Mouse (Mus musculus) cerebellum, adult 18-20 months (tissue): ENCODE results near the gene Scamp2.

Source experiments
- DNase-seq, 2 experiments: peaks; one replicate each; pipeline ENCODE4 v3.0.0; 2021

The Scamp2 gene

DNA sequence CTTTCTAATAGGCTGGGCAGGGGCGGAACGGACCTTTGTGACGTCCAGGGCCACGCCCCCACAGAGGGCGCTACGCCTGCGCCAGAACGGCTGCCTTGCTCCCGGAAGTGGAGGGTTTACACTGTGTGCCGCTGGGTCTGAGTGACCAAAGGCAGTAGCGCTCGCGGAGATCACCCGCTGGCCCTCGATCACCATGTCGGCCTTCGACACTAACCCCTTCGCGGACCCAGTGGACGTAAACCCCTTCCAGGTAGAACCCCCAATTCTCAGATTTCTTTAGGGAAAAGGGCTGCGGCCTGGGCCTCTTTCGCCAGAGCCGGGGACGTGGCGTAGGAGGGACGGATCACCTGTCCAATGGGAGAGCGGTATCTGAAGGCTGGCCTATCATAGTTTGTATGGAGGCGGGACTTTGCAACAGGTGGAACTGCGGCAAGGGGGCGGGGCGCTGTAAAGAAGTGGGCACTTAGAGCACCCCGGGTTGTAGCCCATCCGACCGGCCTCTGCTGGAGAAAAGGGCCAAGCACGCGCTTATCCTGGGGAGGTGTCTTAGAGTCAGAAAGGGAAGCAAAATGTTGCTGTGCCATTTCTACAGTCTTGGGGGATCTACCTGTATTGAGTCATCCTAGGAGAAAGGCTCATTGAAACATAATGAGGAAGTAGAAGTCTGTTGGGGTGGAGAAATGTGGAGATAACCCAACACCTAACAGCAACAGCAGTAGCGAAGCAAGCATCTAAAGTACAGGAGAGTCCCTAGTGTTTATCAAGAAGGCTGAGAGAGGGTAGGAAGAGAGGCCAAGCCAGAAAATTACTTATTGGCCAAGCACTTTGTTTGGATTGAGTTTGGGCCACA lies at the start of gene Scamp2:
TSS of gene Scamp2 (plus strand) at position 83 of the 850 bp plus-strand sequence.
- DNase-seq, result peak; percentile 95 to 97

DNA sequence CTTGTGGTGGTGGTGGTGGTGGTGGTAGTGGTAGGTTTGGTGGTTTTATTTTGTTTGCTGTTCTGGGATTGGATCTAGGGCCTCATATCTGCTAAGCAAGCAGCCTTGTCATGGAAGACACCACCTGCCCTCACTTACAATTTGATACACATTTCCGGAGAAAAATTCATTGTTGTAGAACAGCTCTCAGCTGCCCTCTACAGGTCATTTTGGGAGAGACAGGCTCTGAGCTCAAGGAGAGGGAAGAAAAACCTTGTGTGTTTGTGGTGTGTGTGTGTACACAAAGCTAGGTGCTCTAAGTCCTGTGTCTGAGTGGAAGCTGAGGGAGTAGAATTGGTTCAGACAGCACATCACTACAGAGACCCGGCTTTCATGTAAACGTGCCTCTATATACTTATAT lies 43.6 kb upstream of the Scamp2 start:
- peak; percentile 69 to 71 for DNase-seq

DNA sequence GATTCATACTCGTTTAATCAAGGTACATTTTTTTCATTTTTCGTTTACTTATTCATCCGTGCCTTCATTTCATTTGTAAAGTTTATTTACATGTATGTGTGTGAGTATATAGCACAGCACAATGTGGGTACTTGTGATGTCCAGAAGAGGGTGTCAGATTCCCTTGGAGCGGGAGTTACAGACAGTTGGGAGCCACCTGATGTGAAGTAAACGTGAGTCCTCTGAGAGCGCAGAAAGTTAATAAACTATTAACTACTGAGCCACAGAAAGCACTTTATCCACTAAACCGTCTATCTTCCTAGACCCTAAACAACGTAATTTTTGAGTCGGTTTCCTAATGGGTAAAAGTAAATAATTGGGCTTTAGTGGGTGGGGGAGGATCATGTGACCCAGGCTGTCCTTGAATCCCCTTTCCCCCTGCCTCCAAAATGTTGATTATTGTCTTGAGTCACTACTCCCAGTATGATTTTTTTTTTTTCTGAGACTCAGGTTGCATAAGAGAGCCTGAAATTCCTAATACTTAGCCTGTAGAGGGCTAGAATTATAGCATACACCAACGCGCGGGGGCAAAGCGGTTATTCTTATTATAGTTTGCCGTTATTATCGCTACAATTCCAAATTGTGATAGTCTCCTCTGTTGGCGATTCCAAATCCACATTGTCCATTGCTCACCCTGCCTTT lies 40.2 kb upstream of the Scamp2 start:
- no peak for DNase-seq

DNA sequence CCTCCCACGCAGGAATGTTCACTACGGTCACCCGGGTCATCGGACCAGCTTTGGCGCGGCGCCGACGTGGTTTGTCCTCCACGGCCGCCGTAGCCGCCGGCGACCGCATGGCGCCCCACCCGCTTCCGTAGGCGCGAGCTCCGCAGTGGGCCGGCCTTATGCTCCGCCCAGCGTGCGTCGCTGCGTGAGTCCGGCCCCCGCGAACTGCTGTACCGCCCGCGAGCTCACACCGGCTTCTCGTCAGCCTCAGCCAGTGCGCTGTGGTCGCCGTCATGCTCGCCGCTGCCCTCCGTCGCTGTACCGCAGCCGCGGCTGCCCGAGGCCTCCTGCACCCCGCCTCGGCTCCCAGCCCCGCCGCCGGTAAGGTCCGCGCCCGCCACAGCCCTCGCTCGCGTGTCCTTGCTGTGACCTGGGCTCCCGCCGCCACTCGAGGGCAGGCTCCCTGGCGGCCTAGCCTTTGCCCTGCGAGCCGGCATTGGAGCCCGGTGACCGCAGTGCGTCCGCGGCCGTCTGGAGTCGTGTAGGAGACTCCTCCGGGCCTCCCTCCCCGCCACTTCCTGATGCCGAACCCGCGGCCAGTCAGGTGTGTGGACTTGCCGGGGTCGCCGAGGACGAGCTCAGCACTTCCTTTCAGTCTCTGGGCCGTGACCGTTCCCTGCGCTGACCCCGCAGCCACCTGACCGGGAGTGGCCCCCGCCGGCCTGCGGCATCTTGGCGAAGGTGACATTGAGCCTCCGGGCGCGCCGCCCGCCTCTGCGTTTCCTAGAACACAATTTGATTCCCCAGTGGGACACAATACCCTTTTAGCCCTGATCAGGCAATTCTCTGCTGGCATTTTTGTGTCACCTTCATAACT lies 39.5 kb upstream of the Scamp2 start, which contains the start of gene Cox5a:
TSS of gene Cox5a (plus strand) at position 219 of the 856 bp plus-strand sequence.
- peak; percentile 90 to 99 for DNase-seq

DNA sequence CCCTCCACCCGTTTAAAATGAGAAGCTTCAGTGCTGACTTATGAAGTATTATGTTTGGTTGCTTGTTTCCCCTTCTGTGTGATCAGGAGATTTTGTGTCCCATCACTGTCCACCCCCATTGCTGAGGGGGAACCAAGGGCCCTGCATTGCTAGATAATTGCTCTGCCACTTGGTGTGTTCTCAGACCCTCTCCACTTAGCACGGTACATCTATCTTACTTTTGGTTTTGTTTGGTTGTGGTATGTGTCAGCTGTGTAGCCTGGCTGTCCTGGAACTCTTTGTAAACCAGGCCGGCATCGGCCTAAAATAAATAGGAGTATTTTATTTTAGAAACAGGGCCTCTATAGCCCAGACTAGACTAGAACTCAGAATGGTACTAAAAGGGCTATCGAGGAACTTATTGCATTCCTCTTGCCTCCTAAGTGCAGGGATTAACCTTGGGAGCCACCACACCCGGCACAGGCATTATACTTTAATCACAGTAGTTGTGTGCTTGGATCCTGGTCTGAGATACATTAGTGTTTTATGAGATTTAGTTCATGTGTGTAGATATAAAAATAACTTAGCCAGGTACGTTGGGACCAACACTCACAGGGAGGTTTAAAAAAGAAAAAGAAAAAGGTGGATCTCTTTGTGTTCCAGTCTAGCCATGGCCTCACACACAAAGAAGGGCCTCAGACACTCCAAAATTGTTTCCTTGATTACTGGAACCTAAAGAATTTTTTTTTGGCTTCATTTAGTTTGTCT lies 38.5 kb upstream of the Scamp2 start:
- no peak for DNase-seq

DNA sequence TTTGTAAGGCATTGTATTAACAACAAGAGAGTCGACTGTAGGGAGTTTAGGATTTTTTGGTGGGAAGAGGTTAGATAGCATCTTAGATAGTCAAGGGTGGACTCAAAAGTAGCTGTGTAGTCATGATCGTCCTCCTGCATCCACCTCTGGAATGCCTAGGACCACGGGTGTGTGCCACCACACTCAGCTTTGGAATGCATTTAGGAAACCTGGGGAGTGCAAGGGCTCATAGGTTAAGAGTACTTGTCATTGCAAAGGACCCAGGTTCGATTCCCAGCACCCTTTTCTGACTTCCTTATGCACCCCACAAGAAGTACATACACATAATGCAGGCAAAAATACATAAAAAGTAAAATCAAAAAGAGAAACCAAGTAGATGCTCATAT lies 37.9 kb upstream of the Scamp2 start:
- no peak for DNase-seq

DNA sequence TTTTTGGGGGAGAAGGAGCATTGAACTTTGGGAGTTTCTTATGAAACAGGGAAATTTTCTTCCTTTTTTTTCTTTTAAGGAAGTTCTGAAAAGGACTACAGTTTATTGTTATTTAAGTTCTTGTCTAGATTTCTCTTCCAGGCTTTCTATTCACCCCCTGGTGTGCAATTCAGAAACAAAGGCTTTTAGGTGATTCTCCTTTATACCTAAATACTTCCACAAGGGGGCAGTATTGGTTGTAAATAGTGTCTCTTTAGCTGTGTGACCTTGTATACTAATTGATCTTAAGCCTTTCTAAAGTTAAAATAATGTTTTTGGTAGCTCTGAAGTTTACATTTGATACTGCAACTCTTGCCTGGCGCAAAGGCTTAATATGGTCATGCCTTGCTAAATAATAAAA lies 37.0 kb upstream of the Scamp2 start:
- DNase-seq, result no peak

DNA sequence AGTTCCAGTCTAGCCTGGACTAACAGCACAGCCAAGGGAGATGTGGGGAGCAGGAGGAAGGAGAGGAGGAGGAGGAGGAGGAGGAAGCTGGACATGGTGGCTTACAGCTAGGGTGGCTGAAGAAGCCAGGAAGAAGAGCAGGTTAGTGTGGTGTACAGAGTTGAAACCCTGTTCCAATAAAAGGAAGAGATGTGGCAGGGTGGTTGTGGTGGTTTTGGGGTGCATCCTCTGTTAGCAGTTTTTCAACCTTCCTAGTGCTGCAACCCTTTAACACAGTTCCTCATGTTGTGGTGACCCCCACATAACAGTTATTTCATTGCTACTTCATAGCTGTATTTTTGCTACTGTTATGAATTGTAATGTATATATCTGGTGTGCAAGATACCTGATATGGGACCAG lies 36.3 kb upstream of the Scamp2 start:
- no peak for DNase-seq

DNA sequence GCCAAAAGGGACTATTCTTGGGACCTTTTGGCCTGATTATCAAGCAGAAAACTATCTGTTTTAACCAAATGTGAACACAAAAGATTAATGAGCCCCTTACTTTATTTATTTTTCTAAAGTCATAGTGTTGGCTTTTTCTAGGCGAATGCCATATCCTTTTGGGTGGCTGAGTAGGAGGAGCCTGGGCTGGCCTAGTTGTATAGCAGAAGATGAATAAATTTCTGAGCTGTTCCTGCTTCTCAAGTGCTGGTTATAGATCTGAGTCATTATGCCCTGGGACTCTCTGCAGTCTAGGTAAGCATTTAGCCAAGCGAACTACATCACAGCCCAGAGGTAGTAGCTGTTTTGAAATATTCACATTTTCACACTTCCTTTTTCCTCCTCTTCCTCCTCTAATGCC lies 35.2 kb upstream of the Scamp2 start:
- DNase-seq, result no peak

DNA sequence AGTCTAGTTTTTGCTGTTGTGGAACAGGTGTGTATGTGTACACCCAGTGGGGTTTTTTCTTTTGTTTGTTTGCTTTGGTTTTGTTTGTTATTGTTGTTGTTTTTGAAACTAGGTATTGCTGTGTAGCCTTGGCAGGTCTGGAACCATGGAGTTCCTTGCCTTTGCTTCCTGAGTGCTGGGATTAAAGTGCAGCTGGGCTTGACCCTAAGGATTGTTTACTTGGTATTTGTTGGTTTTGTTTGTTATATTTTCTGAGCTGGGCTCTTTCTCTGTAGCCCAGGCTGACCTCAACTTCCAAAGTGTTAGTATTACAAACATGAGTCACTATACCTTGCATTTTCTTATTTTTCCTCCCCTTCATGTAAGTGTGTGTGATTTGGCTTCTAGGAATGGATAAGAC lies 34.3 kb upstream of the Scamp2 start:
- no peak for DNase-seq

DNA sequence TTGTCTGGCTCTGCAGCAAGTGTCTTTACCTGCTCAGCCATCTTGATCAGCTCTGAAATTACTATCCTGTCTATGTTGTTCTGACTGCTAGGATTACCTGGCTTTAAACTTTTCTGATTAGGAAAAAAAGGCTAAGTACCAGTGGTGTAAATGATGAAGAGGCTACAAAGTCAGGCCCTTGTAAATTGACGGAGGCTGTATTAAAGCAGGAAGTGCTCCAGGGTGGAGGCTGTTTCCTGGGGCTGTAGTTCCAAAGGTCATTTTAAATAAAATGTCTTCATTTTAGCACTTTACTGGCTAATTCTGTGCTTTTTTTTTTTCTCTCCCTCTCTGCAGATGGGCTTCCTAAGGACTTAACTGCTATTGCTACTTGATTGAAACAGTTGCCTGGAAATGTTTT lies 28.8 kb upstream of the Scamp2 start:
- DNase-seq, result no peak

DNA sequence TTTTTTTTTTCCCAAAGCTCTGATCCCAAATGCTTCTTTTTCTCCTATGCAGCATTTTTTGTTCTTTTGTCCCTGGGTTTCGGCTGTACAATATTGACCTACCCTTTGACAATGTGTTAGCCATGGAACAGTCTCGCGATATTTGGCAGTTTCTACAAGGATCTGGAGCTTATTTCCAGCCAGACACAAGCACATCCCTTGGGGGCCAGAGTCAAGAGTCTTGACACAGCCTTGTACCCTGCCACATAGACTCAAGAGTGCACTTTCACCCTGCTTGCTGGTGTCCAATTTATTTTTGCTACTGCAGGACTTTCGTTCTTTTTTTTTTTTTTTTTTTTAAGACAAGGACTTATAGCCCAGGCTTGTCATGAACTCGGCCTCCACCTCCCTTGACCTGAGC lies 24.4 kb upstream of the Scamp2 start:
- no peak for DNase-seq

DNA sequence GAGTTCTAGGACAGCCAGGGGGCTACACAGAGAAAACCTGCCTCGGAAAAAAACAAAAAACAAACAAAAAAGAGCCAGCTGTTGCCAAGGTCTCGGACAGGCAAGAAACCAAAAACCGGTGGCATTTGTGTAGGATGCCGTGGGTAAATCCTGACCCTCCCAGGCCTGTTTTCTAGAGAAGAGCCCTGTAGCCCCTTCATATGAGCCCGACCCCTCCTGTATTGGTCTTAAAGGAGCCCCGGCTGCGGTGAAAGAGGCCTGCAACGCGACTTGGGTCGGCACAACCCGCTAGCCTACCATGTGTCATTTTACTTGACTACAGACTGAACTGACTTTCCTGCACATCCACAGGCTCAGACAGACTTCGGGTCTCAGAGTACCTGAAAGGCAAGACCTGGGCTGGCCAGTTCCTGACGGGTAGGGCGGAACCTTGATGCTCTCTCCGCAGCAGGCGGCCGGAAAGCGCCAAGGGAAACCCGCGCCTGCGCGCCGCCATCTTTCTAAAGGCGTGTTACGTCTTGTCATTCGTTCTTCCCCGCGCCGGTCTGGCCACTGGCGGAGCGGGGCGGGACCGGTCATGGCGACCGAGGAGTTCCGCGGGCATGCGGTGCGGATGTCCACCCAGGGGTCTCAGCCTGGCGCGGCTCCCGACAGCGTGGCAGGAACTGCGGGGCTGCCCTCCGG lies 23.6 kb upstream of the Scamp2 start, which contains the start of gene Fam219b:
TSS of gene Fam219b (plus strand) at position 485 of the 684 bp plus-strand sequence.
- DNase-seq, result peak; percentile 91 to 93

DNA sequence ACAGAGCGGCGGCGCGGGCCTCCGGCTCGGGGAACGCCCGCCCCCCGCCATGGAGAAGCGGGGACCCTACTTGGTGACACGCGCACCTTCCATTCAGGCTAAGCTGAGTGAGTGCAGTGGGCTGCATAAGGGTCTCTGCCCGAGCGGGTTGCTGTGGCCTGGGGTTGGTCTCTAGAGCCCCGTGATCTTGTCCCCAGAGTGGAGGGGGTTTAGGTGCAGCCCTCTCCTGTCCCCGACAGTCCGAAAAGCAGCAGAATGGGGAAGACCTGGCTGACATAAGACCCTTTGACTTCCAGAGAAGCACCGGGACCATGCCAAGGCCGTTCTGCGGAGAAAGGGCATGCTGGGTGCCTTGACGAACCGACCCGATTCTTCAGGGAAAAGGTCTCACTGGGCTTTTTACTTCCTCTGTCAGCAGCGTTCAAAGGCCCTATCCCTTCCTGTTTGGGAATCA lies 23.0 kb upstream of the Scamp2 start:
- no peak for DNase-seq

DNA sequence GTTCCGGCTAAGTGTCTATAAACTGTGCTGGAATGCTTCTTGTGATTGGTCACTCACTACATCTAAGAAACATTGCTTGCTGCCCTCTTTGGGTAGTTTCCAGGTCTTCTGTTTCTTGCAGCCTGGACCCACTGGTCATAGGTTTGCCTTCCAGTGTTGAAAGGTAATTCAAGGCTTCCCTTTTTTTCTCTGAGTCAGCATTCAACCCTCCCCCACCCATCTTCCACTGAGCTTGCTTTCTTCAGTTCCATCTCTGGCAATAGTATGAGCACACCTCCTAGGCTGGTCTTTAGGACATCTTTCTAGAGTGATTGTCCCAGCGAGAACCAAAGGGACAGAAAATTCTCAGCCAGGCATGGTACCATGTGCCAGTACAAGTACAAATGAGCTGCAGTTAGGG lies 21.2 kb upstream of the Scamp2 start:
- no peak for DNase-seq

DNA sequence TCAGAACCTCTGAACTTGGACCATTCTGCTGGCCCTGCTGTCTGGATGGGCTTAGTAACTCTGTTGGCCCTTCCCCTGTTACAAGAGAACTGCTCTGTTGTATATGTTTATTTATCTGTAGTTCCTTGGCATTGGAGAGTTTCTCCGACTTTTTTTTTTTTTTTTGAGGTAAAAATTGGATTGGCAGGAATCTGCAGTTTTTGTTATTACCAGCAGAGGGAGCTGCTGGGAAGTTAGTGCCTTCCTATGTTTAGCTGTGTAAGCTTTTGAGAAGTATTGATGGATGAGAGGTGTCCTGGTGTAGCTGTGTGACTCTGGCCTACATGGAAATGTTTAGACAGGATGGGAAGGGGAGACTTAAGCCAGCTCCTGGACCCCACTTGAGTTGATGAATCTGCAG lies 19.4 kb upstream of the Scamp2 start:
- DNase-seq, result peak; percentile 56 to 64

DNA sequence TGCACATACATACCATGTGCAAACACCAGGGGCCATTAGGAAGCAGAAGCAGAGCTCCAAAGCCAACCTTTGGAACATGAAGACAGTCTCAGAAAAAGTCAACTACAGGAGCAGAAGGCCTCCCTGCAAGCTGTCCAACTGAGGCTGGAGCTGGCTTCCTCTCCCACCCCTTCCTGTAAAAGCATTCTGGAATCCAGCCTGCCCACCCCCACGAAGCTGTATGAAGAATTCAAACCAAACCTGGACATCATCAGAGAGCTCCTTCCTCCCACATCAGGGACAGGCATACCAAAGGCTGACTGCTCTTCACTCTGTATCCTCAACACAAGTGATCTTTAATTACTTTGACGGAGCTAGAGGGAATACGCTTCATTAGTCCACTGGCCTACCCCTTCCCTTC lies 16.8 kb upstream of the Scamp2 start:
- DNase-seq, result no peak

DNA sequence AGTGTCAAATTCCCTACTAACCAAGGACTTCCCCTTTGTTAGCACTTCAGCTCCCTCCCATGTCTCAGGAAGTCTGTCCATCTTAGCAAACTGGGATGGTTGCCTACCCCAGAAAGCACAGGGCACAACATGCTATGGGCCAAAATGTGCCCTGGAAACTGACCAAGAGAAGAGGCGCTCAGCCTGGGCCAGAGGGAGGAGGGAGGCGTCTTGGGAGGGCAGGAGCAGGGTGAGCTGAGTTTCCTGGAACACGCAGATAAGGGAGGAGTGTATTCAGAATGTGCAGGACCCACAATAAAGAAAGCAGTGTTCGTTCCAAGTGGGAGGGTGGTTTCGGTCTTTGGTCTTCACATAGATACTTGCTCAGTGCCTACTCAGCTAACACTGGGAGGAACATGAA lies 13.5 kb upstream of the Scamp2 start:
- DNase-seq, result peak; percentile 55 to 64

DNA sequence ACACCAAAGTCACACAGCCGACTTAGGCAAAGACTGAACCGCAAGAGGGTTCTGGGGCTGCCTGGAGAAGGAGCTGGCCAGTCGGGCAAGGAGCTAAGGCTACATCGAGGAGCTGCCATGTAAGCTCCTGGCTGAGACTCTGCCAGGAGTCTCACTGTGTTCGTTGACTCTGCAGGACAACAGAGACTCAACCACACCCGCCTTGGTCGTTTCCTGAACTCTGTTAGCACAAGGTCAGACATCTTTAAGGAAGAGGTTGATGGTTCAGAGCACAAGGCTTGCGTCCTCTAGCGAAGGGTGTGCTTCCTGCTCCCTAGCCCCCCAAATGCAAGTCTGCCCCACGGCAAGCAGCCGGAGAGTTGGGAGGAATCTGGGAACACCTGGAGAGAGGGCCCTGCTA lies 12.9 kb upstream of the Scamp2 start:
- no peak for DNase-seq

DNA sequence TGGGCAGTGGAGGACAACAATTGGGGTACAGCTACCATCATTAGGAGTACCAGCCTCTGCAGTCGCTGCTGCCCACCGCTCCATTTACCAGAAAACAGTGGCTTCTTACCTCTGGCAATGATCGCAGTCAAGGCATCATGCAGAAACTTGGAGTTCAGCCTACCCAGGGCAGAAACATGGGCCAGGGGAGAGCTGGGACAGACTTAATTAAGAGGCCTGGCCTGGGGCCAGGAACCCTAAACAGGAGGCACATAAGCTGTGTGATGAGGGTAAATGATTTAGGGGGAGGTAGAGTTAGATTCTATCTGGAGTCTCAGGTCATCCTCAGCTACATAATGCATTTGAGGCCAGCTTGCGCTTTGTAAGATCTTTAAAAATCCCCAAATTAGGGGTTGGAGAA lies 11.6 kb upstream of the Scamp2 start:
- DNase-seq, result peak in 1 of 2 experiments; percentile 49

DNA sequence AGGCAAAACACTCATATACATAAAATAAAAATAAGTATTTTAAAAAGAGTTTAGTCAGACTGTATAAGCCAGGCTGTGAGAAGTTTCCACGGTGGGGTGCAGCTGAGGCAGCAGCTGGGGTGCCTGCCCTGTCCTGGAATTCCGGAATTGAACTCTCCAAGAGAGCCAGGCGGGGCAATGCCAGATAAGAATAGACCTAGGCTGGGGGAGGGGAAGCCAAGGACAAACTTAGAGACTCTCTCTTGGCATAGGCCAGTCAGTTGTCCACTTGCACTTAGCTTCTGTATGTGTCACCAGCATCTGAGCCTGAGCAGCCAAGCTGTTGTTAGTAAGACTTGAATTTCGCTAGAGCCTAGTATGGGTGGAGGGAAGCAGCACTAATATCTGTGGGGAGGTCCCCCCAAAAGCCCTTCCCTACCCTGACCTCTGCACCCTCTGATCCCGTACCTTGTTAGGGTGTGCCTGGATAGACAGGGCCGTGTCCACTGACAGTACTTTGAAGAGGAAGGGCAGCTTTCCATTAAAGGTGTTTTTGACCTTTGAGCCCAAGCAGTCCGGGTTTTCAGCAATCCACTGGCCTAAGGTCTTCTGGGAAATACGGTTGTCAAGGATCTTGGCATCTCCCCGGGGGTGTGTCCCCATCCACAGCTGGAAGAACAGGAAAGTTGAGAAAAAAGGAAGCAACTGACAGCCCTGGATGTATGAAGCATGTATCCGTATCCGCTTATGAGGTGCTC lies 10.4 kb upstream of the Scamp2 start:
- DNase-seq, result no peak
